Mouse (Mus musculus): ENCODE results near the gene Phf6.
"Not testable (repeated sequence)": the region's sequence is repeated elsewhere in the genome, so short reads cannot be mapped to it uniquely, and the experiment has no call there.

Phf6 gene

GRCm38 (mm10) chrX:52911587-52912371, at the start of gene Phf6:
TSS of gene Phf6 (plus strand) at chrX:52912266.
- DNase-seq: peak; percentile 91

- DNase-seq: no peak
Observed at GRCm38 (mm10) chrX:52864126-52864525, 47.9 kb upstream of the Phf6 start.

- not testable (repeated sequence) for DNase-seq
Observed at GRCm38 (mm10) chrX:52898486-52898885, 13.6 kb upstream of the Phf6 start.

- DNase-seq: no peak
Observed at GRCm38 (mm10) chrX:52912372-52912728, 284 bp downstream of the Phf6 start.

GRCm38 (mm10) chrX:52912826-52913701, 998 bp downstream of the Phf6 start:
- DNase-seq: no peak

- DNase-seq: no peak
Observed at GRCm38 (mm10) chrX:52913856-52914255, 1.8 kb downstream of the Phf6 start.

GRCm38 (mm10) chrX:52914705-52915104, 2.6 kb downstream of the Phf6 start:
- no peak for DNase-seq

- DNase-seq: no peak
Observed at GRCm38 (mm10) chrX:52916516-52916915, 4.5 kb downstream of the Phf6 start.

- DNase-seq: no peak
Observed at GRCm38 (mm10) chrX:52926726-52927125, 14.7 kb downstream of the Phf6 start.

- DNase-seq: no peak
Observed at GRCm38 (mm10) chrX:52928883-52929282, 16.8 kb downstream of the Phf6 start.

- no peak for DNase-seq
Observed at GRCm38 (mm10) chrX:52929779-52930178, 17.7 kb downstream of the Phf6 start.

GRCm38 (mm10) chrX:52930191-52930590, 18.1 kb downstream of the Phf6 start:
- no peak for DNase-seq

GRCm38 (mm10) chrX:52932161-52932560, 20.1 kb downstream of the Phf6 start:
- no peak for DNase-seq

GRCm38 (mm10) chrX:52934496-52934895, 22.4 kb downstream of the Phf6 start:
- no peak for DNase-seq

- no peak for DNase-seq
Observed at GRCm38 (mm10) chrX:52945509-52945908, 33.4 kb downstream of the Phf6 start.

- DNase-seq: peak; percentile 8
Observed at GRCm38 (mm10) chrX:52949713-52950112, 37.6 kb downstream of the Phf6 start.

- no peak for DNase-seq
Observed at GRCm38 (mm10) chrX:52956942-52957341, 44.9 kb downstream of the Phf6 start.

GRCm38 (mm10) chrX:52961559-52962110, 49.6 kb downstream of the Phf6 start:
- DNase-seq: no peak

GRCm38 (mm10) chrX:52965149-52965548, 53.1 kb downstream of the Phf6 start:
- DNase-seq: no peak

- no peak for DNase-seq
Observed at GRCm38 (mm10) chrX:52971211-52972006, 59.3 kb downstream of the Phf6 start.

GRCm38 (mm10) chrX:52972129-52972528, 60.1 kb downstream of the Phf6 start:
- DNase-seq: no peak

GRCm38 (mm10) chrX:52972680-52973079, 60.6 kb downstream of the Phf6 start:
- DNase-seq: no peak

GRCm38 (mm10) chrX:52978576-52978975, 66.5 kb downstream of the Phf6 start:
- DNase-seq: no peak
